Mouse (Mus musculus) kidney, embryonic 15.5 days (tissue): ENCODE results near the gene Parvb. TPM values are rescaled to one million over a fixed set of nuclear protein-coding genes. Genes with fewer than 3 reads are reported as not detected.
"Not testable (repeated sequence)": the region's sequence is repeated elsewhere in the genome, so short reads cannot be mapped to it uniquely, and the experiment has no call there.

Source experiments
- ATAC-seq: fragments of 200-750 bp; cut with Nextera tagmentation; replicated peaks from 2 replicates; pipeline ENCODE4 v1.8.0; 2017; ENCODE audit warnings: moderate TSS enrichment; ENCODE audit not compliant: low FRiP score
- H3K27ac ChIP-seq: fragments of 300-500 bp; sonication (generic); 2 replicates; pipeline ENCODE4 v1.5.1; 2015; ENCODE audit warnings: mild to moderate bottlenecking, inconsistent platforms
- H3K27me3 ChIP-seq: fragments of 300-500 bp; sonication (generic); 2 replicates; pipeline ENCODE4 v1.6.1; 2015; ENCODE audit warnings: inconsistent platforms
- H3K36me3 ChIP-seq: fragments of 300-500 bp; sonication (generic); 2 replicates; pipeline ENCODE4 v1.6.1; 2015; ENCODE audit warnings: inconsistent platforms
- H3K4me1 ChIP-seq: fragments of 300-500 bp; sonication (generic); 2 replicates; pipeline ENCODE4 v1.6.1; 2015; ENCODE audit warnings: inconsistent platforms
- H3K4me2 ChIP-seq: fragments of 300-500 bp; sonication (generic); 2 replicates; pipeline ENCODE4 v1.6.1; 2015; ENCODE audit warnings: moderate library complexity, mild to moderate bottlenecking, inconsistent platforms
- H3K4me3 ChIP-seq: fragments of 300-500 bp; sonication (generic); replicated peaks from 2 replicates; pipeline ENCODE4 v1.5.1; 2015; ENCODE audit warnings: mild to moderate bottlenecking, inconsistent platforms
- H3K9ac ChIP-seq: fragments of 300-500 bp; sonication (generic); 2 replicates; pipeline ENCODE4 v1.6.1; 2015; ENCODE audit warnings: mild to moderate bottlenecking, inconsistent platforms
- H3K9me3 ChIP-seq: fragments of 300-500 bp; sonication (generic); replicated peaks from 2 replicates; pipeline ENCODE4 v1.6.1; 2016; ENCODE audit warnings: inconsistent platforms
- WGBS: fragments of 180-500 bp; shearing (Covaris S2); methylation state at CpG from one replicate; pipeline ENCODE4 v1.1.7; 2015; ENCODE audit warnings: mixed read lengths; 5-methylcytosine and 5-hydroxymethylcytosine counted together
- polyA plus RNA-seq: library from polyadenylated mRNA; unstranded; fragments of >200 nt; fragmentation: Nextera tagmentation; extraction: Ambion mirVana; gene quantifications from 2 replicates; pipeline ENCODE4 v1.2.1, GENCODE M21; 2015

Parvb gene
- polyA plus RNA-seq, 1 experiment from 2014 or later = 4.7 TPM

DNA sequence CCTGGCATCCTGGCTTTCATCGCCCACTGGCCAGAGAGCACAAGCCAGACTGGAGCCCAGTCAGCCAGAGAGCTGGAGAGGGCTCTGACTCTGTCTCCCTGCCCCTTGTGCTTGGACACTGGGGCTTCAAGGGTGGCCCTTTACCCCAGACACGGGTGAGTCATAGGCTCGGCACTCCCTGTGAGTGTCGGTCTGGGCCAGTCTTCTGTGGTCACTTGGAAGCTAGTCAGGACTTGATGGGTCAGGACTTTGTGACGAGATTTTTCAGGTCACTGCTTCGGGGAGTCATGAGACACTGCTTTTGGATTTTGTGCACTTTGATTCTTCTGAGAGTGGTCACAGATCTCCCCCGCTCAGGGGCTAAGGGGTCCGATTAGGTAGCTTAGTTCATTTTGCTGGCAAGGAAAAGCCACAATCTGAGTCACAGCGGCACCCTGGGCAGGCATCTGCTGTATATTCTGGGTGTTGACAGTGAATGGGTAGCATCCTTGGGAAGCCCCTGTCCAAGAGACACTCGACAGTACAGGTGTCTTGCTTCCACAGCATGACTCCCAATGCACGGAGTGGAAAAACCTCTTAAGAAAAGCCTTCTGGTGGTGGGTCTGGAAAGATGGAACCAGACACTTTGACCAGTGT lies 49.0 kb downstream of the Parvb start:
- no peak for ATAC-seq

DNA sequence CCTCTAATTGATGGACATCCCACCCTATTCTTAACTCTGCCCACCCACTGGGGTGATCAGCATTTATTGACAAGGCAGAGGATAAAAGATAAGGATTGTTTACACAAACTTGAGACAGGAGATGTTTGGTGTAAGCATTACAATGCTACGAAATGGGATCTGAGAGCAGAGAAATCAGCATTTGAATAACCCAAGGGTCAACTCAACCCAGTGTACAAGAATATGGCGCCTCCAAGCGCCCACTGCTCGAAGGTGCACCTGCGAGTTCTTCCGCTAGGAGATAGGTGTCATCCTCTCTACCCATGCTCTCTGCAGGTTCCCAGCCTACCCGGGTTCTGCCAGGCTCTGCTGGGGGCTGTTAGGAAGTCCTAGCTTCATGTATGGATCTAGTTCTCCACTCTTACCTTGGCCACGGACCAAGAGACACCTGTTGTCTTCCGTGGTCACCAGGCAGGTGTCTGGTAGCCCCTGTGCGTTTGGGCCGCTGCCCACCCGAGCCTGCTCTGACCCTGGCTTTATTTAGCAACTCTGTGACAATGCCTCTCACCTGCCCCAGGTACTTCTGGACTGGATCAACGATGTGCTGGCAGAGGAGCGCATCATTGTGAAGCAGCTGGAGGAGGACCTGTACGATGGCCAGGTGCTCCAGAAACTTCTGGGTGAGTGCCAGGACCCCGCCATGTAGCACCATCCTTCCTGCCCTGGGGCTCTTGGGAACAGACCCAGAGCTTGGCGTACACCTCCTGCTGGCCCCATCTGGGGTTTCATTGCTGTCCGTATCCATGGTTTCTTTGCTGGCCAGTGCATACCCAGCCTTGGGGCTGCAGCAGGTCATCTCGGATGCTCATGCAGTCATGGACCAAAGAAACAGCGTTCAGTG lies 50.6 kb downstream of the Parvb start:
- H3K4me2 ChIP-seq = no peak overlapping the region
- no peak overlapping the region for H3K4me3 ChIP-seq
- H3K4me1 ChIP-seq = peaks cover 13% of the 10 kb centered on the region; the same call in 1 of the 2 replicates
- no peaks in the 10 kb centered on the region for H3K36me3 ChIP-seq
- H3K27me3 ChIP-seq = no peaks in the 10 kb centered on the region
- H3K9ac ChIP-seq = no peak overlapping the region
- no peak overlapping the region for H3K27ac ChIP-seq
- no peak for ATAC-seq
- WGBS = 74% methylated on average over 20 of the region's 20 CpGs
- no peaks in the 10 kb centered on the region for H3K9me3 ChIP-seq

More for the DNA sequence above, 49.0 kb downstream of the Parvb start:
- 78% methylated on average over 11 of the region's 11 CpGs for WGBS
- H3K27ac ChIP-seq = no peak overlapping the region
- H3K27me3 ChIP-seq = no peaks in the 10 kb centered on the region
- no peak overlapping the region for H3K4me2 ChIP-seq
- no peak overlapping the region for H3K9ac ChIP-seq
- H3K4me3 ChIP-seq = no peak overlapping the region
- no peaks in the 10 kb centered on the region for H3K36me3 ChIP-seq
- peaks cover 16% of the 10 kb centered on the region; the same call in 1 of the 2 replicates for H3K4me1 ChIP-seq
- H3K9me3 ChIP-seq = no peaks in the 10 kb centered on the region

DNA sequence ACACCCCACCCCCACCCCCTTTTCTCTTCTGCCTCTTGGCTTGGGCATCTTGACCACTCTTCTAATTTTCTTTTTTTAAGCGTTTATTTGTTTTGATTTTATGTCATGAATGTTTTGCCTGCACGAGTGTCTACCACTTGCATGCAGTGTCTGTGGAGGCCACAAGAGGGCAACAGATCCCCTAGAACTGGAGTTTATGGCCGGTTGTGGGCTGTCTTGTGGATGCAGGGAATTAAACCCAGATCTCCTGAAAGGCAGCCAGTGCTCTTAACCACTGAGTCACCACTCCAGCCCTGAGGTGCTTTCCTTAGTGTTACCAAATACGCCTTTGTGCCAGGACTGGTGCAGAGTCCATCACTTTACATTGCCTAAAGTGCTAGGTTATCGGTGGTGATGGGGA lies 52.2 kb downstream of the Parvb start:
- H3K9me3 ChIP-seq = no peaks in the 10 kb centered on the region
- no peak overlapping the region for H3K4me3 ChIP-seq
- H3K36me3 ChIP-seq = no peaks in the 10 kb centered on the region
- H3K4me1 ChIP-seq = no peaks in the 10 kb centered on the region; the same call in 1 of the 2 replicates
- no peak overlapping the region for H3K4me2 ChIP-seq
- no peaks in the 10 kb centered on the region for H3K27me3 ChIP-seq
- no peak for ATAC-seq
- no peak overlapping the region for H3K27ac ChIP-seq
- WGBS = 59% methylated on average over 5 of the region's 5 CpGs
- no peak overlapping the region for H3K9ac ChIP-seq

DNA sequence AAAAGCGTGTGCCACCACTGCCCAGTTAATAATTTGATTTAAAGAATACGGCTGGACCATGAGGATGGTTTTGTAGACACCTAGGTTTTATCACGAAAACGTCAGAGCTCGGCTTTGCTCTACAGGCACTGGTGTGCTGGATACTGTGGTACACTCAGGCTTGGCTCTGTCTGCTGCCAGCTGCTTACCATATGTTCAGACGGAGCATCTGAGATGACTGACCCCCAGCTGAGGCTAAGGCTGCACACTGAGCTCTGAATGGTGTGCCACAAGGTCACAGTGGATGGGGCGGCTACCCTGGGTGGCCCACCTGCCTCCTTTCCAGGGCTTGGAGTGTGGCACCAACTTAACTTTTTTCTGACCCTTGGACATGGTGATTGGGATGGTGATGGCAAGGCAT lies 53.6 kb downstream of the Parvb start:
- H3K4me2 ChIP-seq = no peak overlapping the region
- no peaks in the 10 kb centered on the region for H3K9me3 ChIP-seq
- H3K4me1 ChIP-seq = 0 out of 2 replicates have a peak, but pooled peaks cover 2% of the 10 kb centered on the region
- 84% methylated on average over 7 of the region's 7 CpGs for WGBS
- no peak for ATAC-seq
- H3K4me3 ChIP-seq = no peak overlapping the region
- H3K9ac ChIP-seq = no peak overlapping the region
- no peaks in the 10 kb centered on the region for H3K36me3 ChIP-seq
- no peaks in the 10 kb centered on the region for H3K27me3 ChIP-seq
- H3K27ac ChIP-seq = no peak overlapping the region

DNA sequence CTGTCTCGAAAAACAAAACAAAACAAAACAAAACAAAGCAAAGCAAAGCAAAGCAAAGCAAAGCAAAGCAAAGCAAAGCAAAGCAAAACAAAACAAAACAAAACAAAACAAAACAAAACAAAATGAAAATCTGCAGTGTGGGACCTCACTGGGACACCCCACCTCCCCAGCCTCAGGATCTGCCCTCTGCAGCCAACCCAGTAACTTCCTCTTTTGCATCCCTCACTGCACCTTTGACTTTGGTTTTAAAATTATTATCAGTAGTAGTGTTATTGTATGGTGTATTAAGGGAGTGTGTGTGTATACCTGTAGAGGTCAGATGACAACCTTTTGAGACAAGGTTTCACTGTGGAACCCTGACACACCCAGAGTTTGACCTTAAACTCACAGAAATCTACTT lies 57.1 kb downstream of the Parvb start:
- H3K9ac ChIP-seq, ATAC-seq, H3K4me3 ChIP-seq, H3K4me1 ChIP-seq, H3K36me3 ChIP-seq, H3K4me2 ChIP-seq, H3K27ac ChIP-seq, H3K27me3 ChIP-seq, H3K9me3 ChIP-seq: not testable (repeated sequence)
- 85% methylated on average over 1 of the region's 1 CpGs for WGBS

DNA sequence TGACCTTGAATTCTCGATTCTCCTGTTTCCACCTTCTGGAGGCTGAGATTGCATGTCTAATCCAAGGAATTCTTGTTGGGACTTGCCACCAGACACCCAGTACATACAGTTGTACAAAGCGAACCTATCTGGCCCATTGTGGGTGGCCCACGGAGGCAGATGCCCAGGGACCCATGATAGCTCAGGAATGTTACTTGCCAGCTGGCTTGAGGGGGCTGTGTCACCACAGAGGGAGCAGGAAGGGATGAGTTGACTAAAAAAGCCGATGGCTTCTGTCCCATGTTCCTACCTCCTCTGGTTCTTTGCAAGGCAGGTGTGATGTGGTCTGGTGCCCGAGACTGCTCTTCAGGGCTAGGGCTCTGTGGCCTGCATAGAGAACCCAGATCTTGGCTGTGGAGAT lies 59.3 kb downstream of the Parvb start:
- Histone ChIP-seq H3K9me3 (no peaks in the 10 kb centered on the region), H3K27me3 (no peaks in the 10 kb centered on the region), H3K27ac (no peak overlapping the region), H3K4me2 (no peak overlapping the region), H3K4me3 (no peak overlapping the region), H3K36me3 (no peaks in the 10 kb centered on the region), H3K4me1 (0 out of 2 replicates have a peak, but pooled peaks cover 7% of the 10 kb centered on the region), H3K9ac (no peak overlapping the region)
- ATAC-seq = no peak
- WGBS = 88% methylated on average over 5 of the region's 5 CpGs

DNA sequence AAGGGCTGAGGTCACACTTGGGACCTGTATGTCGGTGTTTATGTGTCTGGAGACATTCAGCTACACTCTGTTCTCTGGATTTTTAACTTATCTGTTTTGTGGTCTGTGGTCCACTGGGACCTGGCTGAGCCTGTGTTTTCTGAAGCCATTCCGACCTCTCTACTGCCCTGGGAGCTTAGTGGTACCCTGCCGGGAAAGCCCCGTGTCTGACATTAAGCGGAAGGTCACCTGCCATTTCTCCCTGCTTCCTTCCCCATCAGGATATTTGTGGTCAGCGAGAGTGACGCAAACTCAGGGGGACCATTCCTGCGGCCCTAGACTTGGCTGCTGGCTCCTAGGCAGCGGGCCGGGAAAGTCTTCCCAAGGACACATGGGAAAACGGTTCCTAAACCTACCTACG lies 61.7 kb downstream of the Parvb start:
- 81% methylated on average over 12 of the region's 12 CpGs for WGBS
- Histone ChIP-seq H3K4me3 (no peak overlapping the region), H3K4me2 (no peak overlapping the region)

DNA sequence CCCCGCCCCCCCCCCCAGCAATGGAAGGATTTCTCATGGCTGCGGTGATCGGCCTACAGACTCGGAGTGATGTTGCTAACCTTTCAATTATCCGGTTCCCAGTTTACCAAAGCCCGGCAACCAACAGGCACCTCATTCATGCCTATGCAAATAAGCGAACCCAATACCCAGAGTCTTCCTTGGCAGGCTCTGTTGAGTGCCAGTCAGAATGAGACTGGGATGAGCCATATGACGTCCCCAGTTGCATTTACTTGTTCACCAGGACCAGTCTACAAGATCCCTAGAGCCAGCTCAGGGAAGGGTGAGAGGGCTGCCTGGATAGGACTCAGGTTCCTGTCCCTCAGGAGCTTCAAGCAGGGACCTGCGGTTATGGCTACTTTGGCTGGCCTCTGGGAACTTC lies 62.5 kb downstream of the Parvb start:
- WGBS = 82% methylated on average over 9 of the region's 9 CpGs
- Histone ChIP-seq H3K9me3 (no peaks in the 10 kb centered on the region), H3K4me3 (no peak overlapping the region), H3K4me1 (peaks cover 31% of the 10 kb centered on the region), H3K27me3 (no peaks in the 10 kb centered on the region; the same call in 1 of the 2 replicates), H3K27ac (no peak overlapping the region), H3K9ac (no peak overlapping the region), H3K36me3 (no peaks in the 10 kb centered on the region), H3K4me2 (no peak overlapping the region)
- ATAC-seq = no peak

More for the DNA sequence above, 61.7 kb downstream of the Parvb start:
- Histone ChIP-seq H3K36me3 (no peaks in the 10 kb centered on the region), H3K9ac (no peak overlapping the region), H3K27me3 (no peaks in the 10 kb centered on the region; the same call in 1 of the 2 replicates), H3K4me1 (peaks cover 23% of the 10 kb centered on the region), H3K9me3 (no peaks in the 10 kb centered on the region), H3K27ac (no peak overlapping the region)
- ATAC-seq = no peak

DNA sequence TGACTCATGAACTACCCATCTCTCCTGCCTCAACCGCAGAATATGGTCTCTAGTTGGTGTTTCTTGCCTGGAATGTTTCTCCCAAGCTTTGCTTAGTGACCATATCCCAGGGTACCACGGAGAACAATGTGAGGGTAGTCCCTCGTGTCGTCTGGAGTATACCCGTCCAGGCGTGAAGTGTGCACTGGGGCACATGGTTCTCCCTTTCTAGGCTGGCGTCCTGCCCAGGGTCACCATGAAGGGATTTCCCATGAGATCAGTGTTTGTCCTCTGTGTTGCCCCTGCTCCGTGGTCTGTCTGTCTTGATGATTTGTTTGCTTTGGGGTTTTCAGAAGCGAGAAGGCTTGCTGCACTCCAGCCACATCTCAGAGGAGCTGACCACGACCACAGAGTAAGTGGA lies 63.4 kb downstream of the Parvb start:
- peaks cover 39% of the 10 kb centered on the region for H3K4me1 ChIP-seq
- H3K27ac ChIP-seq = no peak overlapping the region
- no peak overlapping the region for H3K4me2 ChIP-seq
- H3K9me3 ChIP-seq = no peaks in the 10 kb centered on the region
- 62% methylated on average over 10 of the region's 10 CpGs for WGBS
- no peak overlapping the region for H3K9ac ChIP-seq
- H3K4me3 ChIP-seq = no peak overlapping the region
- no peak for ATAC-seq
- no peaks in the 10 kb centered on the region for H3K36me3 ChIP-seq
- H3K27me3 ChIP-seq = peaks cover under 1% of the 10 kb centered on the region; the same call in 1 of the 2 replicates

DNA sequence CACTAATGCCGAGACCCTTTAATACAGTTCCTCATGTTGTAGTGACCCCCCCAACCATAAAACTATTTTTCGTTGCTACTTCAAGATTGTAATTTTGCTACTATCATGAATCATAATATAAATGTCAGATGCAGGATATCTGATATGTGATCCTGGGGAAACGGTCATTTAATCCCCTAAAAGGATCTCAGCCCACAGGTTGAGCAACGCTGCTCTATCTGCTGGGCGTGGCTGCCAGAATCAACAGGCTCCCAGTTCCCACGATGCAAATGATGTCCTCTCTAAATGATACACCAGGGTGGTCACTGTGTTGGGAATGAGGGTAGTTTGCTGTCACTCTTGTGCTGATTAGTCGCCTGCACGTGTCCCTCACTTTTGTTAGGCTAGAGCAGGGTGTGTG lies 65.6 kb downstream of the Parvb start:
- WGBS = 36% methylated on average over 8 of the region's 8 CpGs
- no peak overlapping the region for H3K4me2 ChIP-seq
- peaks cover 58% of the 10 kb centered on the region for H3K4me1 ChIP-seq
- no peak for ATAC-seq
- no peak overlapping the region for H3K9ac ChIP-seq
- H3K27ac ChIP-seq = no peak overlapping the region
- H3K9me3 ChIP-seq = no peaks in the 10 kb centered on the region
- H3K36me3 ChIP-seq = no peaks in the 10 kb centered on the region
- peaks cover 17% of the 10 kb centered on the region for H3K27me3 ChIP-seq
- H3K4me3 ChIP-seq = no peak overlapping the region

DNA sequence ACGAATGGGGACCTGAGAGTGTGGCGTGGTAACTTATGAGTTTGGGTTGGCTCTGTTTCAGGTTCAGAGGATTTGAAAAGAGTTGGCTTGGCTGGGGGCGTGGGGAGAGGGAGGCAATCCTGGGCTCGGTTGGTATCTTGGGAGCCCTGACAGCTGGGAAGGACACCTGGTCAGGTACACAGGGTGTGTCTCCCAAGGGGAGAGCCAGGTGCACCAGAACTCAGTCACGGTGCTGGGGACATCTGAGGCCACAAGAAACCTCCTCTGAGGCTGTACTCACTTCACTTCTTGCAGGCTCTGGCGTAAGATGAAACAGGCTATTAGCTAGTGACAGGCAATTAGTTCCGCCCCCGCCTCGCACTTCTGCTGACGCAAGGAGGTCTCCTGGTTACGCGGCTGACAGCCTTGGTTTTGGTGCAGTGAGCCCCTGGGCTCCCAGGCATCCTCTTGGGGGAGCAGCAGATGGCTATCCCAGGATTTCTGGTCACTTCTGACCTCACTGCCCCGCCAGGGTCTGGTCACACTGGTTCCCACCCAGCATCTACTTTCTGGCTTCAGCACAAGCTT lies 67.0 kb downstream of the Parvb start:
- Histone ChIP-seq H3K27ac (no peak overlapping the region), H3K36me3 (no peaks in the 10 kb centered on the region), H3K9me3 (no peaks in the 10 kb centered on the region), H3K4me3 (no peak overlapping the region), H3K4me2 (no peak overlapping the region), H3K4me1 (peaks cover 67% of the 10 kb centered on the region), H3K27me3 (peaks cover 28% of the 10 kb centered on the region), H3K9ac (no peak overlapping the region)
- ATAC-seq = peak; percentile 24
- 20% methylated on average over 13 of the region's 13 CpGs for WGBS
